Mouse (Mus musculus) megakaryocyte, embryonic 14.5 days (primary cell): ENCODE results near the gene Mrpl36.

Source experiments
- FLI1 ChIP-seq: IDR thresholded peaks from 2 replicates; pipeline ENCODE4 v1.6.1; 2012; ENCODE audit warnings: low read length, inconsistent platforms, mixed read lengths
- GATA1 ChIP-seq: IDR thresholded peaks from 3 replicates; pipeline ENCODE4 v1.6.1; 2012; ENCODE audit warnings: mixed read lengths, low read length, inconsistent platforms, borderline replicate concordance

DNA sequence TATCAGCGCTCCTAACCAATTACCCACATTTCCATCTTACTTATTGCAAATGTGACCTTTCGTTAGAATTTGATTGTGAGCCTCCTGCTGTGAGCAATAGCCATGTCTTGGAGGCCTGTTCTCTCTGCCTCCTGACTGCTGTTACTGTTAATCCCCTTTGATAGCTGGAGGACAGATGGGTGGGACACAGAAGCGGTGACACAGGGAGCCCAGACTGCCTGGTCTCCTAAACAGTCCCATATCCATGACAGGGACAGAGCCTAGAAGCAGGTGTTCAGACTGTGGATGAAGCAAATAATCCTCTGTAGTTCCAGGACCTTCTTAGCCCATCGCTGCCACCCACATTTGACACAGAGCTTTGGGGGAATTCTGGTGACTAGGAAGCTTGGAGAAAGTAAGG is 21.9 kb upstream of the Mrpl36 start:
- TF ChIP-seq GATA1 (no peak), FLI1 (no peak)
